Mouse (Mus musculus) frontal cortex, postnatal 10 days (tissue): ENCODE data around the gene Snrpd2.
"Not testable (repeated sequence)": the region's sequence is repeated elsewhere in the genome, so short reads cannot be mapped to it uniquely, and the experiment has no call there.

Experiments used
- DNase-seq, 2 experiments: peaks; one replicate each; pipeline ENCODE4 v3.0.0; 2022; ENCODE audit warnings: low spot score in 2 of 2, mixed read lengths in 1 of 2

Snrpd2 gene

DNA sequence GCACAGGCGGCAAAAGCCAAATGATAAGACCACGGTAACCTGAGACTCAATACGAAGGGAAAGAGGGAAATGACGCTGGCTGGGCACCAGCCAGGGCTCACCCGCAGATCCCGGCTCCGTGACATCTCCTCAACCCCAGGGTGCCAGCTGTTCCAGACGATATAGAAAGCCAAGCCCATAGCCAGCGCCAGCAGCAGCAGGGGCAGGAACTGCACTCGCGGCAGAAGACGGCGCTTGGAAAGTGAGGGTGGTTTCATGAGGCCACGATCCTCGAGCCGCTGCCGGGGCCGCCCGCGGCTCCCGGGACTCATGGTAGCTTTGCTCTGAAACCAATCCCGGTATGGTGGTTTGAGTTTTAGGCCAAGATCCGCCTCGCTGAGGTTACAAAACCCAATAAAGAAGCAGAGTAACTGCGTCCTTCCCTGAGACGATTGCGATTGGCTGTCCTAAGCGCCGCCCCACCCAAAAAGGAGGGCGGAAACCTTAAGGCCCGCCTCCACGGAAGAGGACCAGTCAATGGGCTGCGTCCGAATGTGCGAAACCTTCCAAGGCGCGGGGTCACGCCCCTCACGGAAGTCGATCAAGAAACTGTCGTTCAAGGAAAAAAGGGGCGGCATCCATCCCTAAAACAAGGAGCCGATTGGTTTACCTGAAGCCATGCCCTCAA is 514 bp upstream of the Snrpd2 start, which contains the start of gene Qpctl:
Gene Qpctl, minus strand, starts transcription at position 417 of the 667 bp plus-strand sequence.
- peak; percentile 98 for DNase-seq

DNA sequence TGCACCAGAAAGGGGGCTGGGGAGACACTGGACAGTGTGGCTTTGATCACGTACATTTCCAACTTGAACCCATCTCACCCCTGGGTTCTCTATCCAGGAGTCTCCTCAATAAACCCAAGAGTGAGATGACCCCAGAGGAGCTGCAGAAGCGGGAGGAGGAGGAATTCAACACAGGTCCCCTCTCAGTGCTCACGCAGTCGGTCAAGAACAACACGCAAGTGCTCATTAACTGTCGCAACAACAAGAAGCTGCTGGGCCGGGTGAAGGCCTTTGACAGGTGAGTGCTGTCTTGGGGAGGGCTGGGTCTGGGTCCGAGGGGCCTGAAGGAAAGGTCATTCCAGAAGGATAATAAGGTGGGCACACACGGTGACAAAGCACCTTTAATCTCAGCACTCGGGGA is 1.6 kb downstream of the Snrpd2 start:
- DNase-seq = not testable (repeated sequence)

DNA sequence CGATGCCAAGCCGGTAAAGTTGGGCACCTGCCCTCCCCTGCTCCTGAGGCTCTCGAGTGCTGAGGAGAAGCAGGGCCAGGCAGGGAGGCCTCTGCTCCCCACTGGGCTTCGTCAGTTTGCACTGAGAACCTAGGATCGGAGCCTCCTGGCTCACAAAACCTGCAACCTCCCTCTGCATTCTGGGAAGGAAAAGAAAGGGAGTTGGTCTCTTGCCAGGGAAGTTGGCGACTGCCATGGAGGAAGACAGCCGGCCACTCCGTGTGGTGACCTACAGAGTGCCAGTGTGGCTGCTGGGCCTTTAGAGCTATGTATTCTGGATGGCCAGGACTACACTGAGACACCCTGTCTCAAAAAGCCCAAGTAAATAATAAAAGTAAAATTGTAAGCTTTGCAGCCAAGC is 5.3 kb downstream of the Snrpd2 start:
- DNase-seq = no peak

DNA sequence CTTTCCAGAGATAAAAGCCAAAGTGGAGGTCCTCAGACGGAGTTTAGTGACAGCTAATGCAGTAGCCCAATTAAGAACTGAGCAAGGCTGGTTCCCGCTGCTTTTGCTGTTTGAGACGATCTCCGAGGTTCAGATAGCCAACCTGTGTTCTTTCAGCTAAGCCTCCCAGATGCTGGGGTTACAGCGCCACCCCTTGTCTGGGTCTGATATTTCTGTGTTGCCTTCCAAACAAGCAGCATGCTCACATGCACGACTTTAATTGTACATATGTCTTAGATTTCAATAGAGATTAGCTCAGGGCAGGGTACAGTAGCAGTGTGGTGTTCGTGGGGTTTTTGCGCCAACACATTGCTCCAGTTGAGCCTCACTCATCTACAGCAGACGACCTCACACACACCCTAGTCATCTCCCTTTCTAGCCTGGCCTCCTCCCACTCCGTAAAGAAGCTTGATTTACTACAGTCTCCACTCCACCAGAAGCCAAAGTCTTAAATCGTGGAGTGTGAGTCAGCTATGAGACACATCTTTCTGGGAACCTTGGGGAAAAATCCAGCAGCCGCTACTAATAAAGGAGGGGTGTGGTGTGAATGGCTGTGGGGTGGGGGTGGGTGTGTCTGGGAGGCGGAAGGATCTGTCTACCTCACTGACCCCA is 6.4 kb downstream of the Snrpd2 start:
- DNase-seq = no peak

DNA sequence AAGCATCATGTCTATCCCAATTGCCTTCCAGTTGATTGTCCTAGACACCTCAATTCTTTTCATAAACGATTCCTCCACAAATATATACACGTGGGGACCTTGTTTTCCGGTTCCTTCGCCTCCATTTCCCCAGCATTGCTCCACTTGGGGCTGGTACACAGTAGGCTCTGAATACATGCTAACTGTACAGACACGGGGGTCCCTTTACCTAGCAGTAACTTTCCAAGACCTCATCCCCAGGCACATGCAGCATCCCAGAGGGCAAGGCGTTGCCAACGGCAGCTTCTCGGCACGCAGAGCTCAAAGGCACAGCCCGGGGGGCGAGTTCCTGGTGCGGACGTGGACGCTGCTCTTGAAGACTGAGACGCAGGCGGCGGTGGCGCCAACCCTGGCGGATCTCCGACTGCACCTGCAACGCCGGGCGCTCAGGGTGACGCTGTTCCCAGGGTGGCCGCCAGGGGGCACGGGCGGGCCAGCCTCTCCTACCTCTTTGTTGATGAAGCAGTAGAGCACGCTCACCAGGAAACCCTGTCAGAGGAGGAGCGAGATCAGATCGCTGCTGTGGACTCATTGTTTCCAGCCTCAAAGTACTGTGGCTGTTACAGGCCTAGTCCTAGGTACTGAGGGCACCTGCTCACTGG is 7.8 kb downstream of the Snrpd2 start:
- peak; percentile 84 to 89 for DNase-seq

DNA sequence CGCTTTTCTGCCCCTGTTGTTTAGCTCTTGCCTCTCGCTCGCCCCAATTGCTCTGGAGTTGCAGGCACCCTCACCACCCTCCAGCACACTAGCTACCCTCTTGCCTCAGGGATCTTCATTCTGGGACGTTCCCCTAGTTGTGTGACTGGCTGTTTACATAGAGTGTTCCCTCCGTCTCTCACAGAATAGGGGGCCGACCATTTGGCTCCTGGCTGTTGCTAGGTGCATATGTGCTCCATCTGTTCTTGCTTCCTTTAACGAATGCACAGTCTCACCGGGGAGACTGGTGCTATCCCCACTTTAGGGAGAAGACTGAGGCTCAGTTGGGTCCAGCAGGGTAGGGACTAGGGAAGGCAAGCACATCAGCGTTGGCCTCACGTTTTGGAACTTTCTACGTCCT is 9.1 kb downstream of the Snrpd2 start:
- DNase-seq = no peak

DNA sequence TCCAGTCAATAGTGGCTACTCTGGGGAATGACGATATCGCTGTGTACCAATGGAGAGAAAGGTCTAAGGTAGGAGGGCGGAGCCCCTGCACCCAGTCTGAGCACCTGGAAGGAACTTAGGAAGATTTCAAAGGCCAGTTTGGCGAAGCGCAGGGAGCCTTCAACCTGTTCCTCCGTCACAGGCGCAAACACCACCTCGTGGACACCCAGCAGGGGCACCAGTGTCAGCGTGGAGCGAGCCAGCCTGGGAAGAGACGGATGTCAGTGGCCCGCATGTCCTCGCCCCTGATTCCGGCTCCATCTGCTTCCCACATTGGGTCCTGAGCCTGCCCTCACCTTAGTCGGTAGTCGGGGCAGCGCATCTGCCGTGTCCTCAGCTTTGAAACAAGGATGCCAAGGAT is 9.9 kb downstream of the Snrpd2 start:
- DNase-seq = no peak

DNA sequence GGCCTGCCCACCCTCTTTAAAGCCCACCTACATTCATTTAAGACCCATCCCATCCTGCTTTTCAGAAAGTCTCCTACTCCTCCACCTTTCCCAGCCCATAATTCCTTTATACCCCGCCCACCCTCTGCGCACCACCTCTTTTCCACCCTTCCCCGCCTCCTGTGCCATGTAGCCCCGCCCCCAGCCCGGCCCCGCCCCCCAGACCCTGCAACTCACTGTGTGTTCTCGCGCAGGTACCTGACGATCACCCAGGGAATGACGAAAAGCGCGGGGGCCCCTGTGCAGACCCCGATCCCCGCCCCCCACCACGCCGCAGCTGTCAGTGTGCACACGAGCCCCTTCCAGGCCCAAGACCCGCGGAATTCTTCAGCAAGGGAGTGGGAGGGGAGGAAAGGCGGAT is 10.6 kb downstream of the Snrpd2 start:
- no peak for DNase-seq

DNA sequence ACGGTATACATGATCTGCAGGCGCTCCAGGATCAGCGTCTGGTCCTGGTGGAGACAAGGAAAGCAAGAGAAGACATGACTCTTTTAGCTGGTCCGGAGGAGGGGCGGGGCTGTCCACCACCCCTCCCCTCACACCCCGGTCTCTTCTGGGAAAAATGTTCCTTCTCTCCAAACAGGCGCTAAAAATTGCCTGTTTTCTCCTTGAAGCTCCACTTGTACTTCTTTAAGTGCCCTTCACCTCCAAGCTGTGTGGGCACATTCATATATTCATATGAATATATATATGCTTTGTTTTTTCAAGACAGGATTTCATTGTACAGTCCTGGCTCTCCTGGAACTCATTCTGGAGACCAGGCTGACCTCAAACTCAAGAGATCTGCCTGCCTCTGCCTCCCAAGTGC is 13.4 kb downstream of the Snrpd2 start:
- DNase-seq = no peak

DNA sequence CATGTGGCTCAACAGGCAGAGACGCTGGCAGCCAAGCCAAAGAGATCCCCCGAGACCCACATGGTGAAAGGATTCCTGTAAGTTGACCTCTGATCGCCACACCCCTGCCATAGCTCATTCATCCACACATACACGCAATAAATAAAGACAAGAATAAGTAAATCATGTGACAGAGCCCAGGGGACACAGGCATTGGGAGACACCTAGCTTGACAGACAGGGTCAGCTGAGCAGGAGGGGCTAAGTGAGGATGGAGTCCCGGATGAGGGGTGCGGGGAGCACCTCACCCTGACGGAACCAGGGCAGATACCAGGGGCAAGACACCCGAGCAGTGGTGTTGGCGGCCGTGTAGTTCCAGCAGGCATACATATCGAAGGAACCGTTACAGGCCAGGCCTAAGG is 14.2 kb downstream of the Snrpd2 start:
- no peak for DNase-seq

DNA sequence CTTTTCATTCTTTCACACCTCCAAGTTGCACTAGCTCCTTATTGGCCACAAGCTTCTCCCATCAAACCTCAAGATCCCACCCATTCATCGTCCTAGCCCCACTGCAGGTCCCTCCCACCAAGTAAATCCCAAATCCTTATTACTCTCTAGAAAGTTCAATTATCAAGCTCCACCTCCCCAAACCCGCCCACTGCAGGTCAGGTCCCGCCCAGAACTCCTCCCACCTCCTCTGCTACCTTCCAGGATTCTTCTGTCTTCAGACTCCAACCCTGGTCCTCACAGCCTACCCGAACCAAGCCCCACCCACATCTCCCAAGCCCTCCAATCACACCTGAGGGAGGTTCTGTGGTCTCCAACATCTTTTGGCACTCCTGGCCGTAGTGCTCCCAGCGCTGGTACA is 14.7 kb downstream of the Snrpd2 start:
- DNase-seq = no peak

DNA sequence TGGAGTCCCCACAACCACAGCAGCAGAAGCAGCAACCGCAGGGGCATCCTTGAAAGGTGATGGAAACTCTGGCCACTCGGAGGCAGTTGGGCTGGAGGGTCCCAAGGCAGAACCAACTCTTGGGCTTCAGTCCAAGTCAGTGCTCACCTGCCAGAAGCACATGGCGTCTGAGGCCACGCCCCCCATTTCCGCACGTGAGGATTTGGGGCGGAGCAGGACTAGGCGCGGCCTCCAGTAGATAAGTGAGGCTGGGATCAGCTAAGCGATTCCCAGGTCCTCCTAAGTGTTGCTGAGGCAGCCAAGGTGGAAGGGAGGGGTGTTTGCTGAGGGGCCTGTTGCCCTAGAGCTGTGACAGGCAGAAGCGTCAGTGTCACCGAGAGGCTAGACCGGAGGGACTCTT is 15.5 kb downstream of the Snrpd2 start:
- no peak for DNase-seq

DNA sequence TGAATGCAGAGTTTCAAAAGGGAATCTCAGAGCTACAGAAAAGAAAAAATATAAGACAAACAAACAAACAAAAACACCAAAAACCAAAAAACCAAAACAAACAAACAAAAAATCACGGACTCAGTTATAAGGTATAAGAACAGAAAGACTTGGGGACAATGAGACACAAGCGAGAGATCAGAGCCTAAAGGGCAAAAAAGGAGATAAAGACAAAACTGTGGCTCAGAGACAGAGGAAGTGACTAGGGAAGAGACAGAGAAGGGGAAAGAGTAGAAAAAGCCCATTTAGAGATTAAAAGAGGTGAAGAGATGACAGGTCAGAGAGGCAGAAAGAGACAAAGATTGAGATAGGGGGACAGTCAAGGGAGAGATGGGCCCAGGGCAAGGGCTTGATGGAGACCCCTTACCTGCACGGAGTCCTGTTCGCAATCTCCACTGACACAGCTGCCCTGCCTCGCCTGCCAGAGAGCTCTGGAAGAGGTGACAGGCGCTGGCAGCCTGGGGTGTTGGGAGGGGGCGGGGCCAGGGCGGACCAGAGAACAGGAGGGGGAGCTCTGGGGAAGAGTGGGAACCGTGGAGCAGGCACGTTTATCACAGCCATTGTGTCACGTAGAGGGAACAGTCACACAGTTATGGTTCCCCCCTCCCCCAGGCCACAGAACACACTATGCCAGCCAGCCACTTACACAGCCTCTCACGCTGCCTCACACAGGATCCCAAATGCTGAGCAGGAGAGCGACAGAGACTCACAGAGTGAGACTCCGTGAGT is 16.3 kb downstream of the Snrpd2 start, which contains the start of gene Gipr:
Gene Gipr, minus strand, starts transcription at position 472 of the 768 bp plus-strand sequence.
- no peak for DNase-seq

DNA sequence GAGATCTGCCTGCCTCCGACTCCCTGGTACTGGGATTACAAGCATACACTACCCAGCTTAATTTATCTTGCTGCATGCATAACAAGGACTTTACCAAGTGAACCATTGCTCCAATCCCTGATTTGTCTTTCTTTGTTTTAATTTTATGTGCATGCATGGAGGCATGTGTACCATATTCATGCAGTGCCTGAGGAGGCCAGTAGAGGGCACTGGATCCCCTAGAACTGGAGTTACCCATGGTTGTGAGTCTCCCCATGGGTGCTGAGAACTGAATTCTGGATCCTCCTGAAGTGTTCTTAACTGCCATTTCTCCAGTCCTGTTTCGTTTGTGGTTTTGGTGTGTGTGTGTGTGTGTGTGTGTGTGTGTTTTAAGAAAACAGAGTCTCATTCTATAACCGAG is 17.5 kb downstream of the Snrpd2 start:
- no peak for DNase-seq

DNA sequence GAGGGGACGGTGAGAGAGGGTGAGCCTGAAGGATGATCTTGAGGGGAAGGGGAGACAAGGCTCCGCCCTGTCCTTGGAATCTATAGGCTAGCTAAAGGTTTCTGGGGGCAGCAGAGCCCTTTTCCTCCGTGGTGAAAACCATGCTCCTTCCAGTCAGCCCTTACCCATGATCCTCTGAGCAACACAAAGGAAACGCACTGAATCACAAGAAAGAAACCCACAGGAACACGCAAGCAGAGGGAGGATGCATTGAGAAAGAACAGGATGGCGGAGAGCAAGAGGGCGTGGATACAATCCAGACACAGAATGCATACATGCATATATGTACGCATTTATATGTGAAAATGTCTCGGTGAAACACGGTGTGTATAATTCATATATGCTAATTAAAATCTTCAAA is 20.0 kb downstream of the Snrpd2 start:
- DNase-seq = no peak

DNA sequence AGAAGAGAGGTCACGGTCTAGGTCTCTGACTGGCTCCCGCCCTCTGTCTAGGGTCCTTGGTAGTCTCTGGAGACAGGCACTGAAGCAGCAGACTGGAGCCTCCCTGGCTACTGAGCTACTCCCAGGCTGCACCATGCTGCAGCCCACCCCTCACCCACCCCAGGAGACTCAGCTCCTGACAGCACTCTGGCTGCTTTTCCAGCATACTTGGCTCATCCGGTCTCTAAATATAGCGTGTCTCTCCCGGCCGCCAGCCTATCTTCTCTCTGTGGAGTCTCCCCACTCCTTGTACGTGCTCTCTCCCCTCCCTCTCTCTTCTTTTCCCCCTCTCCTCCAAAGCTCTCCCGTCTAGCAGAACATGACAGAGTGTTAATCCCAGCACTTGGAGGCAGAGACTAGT is 20.6 kb downstream of the Snrpd2 start:
- DNase-seq = peak; percentile 69 to 70

DNA sequence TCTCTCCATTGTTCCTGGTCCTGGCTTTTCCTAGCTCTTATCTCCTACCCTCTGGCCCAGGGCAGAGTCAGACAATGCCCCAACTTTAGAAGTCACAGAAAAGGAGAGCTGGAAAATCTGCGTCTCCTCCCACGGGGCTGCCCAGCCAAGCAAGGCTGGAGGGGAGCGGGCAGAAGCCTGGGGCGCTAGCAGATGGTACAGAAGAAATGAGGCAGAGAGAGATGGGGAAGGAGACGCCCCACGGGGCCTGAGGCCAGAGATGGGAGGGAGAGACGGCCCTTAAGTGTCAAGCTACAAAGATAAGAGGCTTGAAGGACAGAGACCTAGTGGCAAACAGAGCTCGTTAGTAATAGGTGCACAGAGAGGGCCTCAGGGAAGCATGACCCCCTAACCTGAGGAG is 22.3 kb downstream of the Snrpd2 start:
- no peak for DNase-seq

DNA sequence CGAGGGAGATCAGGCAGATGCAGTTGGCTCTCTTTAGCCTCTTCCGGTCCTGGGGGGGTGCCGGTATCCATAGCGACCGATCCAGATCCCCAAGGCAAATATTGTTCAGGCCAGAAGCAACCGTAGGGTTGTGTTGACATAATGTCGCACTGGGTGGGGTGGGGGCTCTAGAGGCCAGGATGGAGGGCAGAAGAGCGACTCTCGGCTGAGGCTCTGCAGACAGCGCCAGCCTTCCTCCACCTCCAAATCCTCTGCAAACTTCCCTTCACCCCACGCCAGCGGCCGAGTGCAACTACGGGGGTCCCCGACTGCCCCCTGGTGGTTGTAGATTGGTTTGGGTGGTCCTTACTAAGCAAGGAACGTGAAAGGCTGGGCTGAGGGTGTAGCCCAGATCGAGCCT is 23.4 kb downstream of the Snrpd2 start:
- DNase-seq = peak; percentile 78 to 86

DNA sequence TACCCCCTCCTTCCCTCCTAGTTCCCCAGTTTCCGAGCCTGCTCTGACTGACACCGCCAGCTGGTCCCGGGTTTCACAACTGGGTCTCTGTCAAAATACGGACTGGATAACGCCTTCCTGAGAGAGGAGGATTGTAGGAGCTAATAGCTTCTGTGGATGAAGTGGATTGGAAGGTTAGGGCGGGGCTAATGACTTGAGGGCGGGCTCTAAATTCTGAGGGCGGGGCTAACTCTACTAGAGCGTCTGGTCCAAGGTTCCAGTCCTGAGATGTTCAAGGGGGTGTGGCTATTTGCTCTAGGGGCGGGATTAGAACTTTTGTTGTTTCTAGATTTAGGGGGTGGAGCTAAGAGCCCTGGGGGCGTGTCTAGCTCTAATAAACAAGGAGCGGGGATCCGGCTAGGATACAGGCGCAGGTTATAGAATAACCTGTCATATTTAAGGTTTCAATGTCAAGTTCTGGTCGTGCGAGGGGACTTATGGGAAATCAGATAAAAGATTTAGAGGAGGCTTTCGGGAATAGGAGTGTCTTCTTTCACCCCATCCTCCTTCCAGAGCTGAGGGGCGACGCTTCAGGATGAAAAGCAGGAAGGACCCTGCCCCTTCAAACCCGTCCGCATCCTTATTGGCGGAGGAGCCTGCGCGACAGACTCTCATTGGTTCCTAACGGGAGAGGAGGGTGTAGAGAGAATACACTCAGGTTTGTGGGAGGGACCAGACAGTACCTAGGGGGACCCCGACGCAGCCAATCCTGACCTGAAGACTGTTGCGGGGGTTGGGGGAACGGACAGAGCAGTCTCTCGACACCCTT is 26.4 kb downstream of the Snrpd2 start, which contains the start of gene Eml2:
Gene Eml2, plus strand, starts transcription at position 714 of the 808 bp plus-strand sequence.
- DNase-seq = peak; percentile 79 to 85

DNA sequence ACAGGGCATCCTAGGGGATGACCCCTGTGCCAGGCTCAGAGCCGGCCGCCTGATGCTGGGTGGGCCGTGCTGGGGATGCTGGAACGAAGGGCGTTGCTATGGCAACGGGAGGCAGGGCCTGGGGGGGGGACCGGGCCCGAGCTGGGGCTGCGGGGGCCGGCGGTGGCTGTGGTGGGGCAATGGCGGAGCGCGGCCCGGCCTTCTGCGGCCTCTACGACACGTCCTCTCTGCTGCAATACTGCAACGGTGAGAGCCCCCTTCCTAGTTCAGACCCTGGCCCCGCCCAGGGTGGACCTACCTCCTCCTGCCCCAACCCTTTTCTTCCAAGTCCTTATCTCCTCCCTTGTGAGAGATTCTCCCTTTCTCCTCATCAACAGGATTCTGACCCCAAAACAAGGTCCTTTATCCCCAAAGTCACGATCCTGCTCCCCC is 27.0 kb downstream of the Snrpd2 start:
- no peak for DNase-seq

DNA sequence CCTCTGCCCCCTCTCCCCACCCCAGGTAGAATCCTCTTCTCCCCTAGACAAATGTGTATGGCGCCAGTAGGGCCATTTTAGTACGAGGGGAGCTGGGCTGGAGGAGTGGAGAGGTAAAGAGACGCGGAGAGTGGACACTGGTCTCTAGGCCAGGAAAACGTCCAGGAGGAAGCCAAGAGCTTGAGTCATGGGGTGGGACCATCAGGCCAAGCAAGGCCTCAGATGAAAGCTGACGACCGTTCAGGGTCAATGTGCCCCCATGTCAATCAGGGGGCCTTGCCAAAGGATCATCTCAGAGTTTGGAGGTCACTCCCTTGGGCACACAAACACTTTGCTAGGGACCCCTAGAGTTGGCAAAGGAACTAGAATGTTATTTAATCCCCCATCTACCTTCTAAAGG is 27.7 kb downstream of the Snrpd2 start:
- DNase-seq = no peak
